ENCODE assay signal across 14 mouse cellular contexts in genomic region chr1:72420220-72420619, GRCm38 (mm10).
"Had no signal": no experiment of that assay in that cellular context is flagged by ENCODE, and none has a peak within 500 bp of the region (broad histone marks: within the 10 kb centered on the region; RNA-seq: fewer than 3 reads in every experiment).

No protein-coding gene starts in this region.

- DNase-seq: kidney, adult 18-20 months; kidney, postnatal 14 days; left cerebral cortex, postnatal 4 days; midbrain, embryonic 14.5 days; thymus, adult 18-20 months; thymus, postnatal 14 days had no signal

- H3K9ac ChIP-seq: intestine, embryonic 15.5 days; kidney, embryonic 15.5 days; limb, embryonic 13.5 days; liver, embryonic 14.5 days; lung, embryonic 15.5 days; neural tube, embryonic 12.5 days had no signal

- H3K36me3 ChIP-seq: intestine, embryonic 15.5 days; kidney, embryonic 15.5 days; limb, embryonic 13.5 days; lung, embryonic 15.5 days; midbrain, embryonic 10.5 days; neural tube, embryonic 12.5 days had no signal

- H3K4me1 ChIP-seq: intestine, embryonic 15.5 days; limb, embryonic 13.5 days; lung, embryonic 15.5 days had no signal

- H3K9me3 ChIP-seq: intestine, embryonic 15.5 days; kidney, embryonic 15.5 days; limb, embryonic 13.5 days; lung, embryonic 15.5 days; midbrain, embryonic 10.5 days; neural tube, embryonic 12.5 days had no signal

- H3K27me3 ChIP-seq: intestine, embryonic 15.5 days; kidney, embryonic 15.5 days; limb, embryonic 13.5 days; lung, embryonic 15.5 days; neural tube, embryonic 12.5 days had no signal

- ATAC-seq: intestine, embryonic 15.5 days had no signal

- H3K4me3 ChIP-seq: intestine, embryonic 15.5 days; kidney, embryonic 15.5 days; limb, embryonic 13.5 days; lung, embryonic 15.5 days; midbrain, embryonic 10.5 days; neural tube, embryonic 12.5 days had no signal

- H3K4me2 ChIP-seq: intestine, embryonic 15.5 days; kidney, embryonic 15.5 days; limb, embryonic 13.5 days; lung, embryonic 15.5 days; neural tube, embryonic 12.5 days had no signal

- H3K27ac ChIP-seq: intestine, embryonic 15.5 days; kidney, embryonic 15.5 days; limb, embryonic 13.5 days; liver, embryonic 14.5 days; lung, embryonic 15.5 days; midbrain, embryonic 10.5 days; neural tube, embryonic 12.5 days; stomach, postnatal 0 days had no signal
